Mouse (Mus musculus) A20 (cell line): ENCODE measurements around the gene Nr4a1.

Experiments used
- DNase-seq: peaks from one replicate; pipeline ENCODE4 v3.0.0-alpha.2; 2011; ENCODE audit warnings: low read depth, low spot score

Gene Nr4a1

GRCm38 (mm10) chr15:101253886-101254795 is at the start of gene Nr4a1:
Gene Nr4a1 (plus strand): TSS chr15:101254269.
- DNase-seq, result peak; percentile 67

- no peak for DNase-seq
Measured at GRCm38 (mm10) chr15:101204781-101205180, 49.3 kb upstream of the Nr4a1 start.

- DNase-seq, result peak; percentile 66
Measured at GRCm38 (mm10) chr15:101210228-101210627, 43.8 kb upstream of the Nr4a1 start.

GRCm38 (mm10) chr15:101210998-101211613 is 43.0 kb upstream of the Nr4a1 start:
- DNase-seq, result no peak

- no peak for DNase-seq
Measured at GRCm38 (mm10) chr15:101212435-101212834, 41.6 kb upstream of the Nr4a1 start.

GRCm38 (mm10) chr15:101215136-101215535 is 38.9 kb upstream of the Nr4a1 start:
- DNase-seq, result no peak

- no peak for DNase-seq
Measured at GRCm38 (mm10) chr15:101216036-101216435, 38.0 kb upstream of the Nr4a1 start.

GRCm38 (mm10) chr15:101220905-101221297 is 33.2 kb upstream of the Nr4a1 start:
- no peak for DNase-seq

GRCm38 (mm10) chr15:101221298-101222104 is 32.6 kb upstream of the Nr4a1 start:
- peak; percentile 84 for DNase-seq

- peak; percentile 61 for DNase-seq
Measured at GRCm38 (mm10) chr15:101222897-101223482, 31.1 kb upstream of the Nr4a1 start.

GRCm38 (mm10) chr15:101223596-101223995 is 30.5 kb upstream of the Nr4a1 start:
- no peak for DNase-seq

- DNase-seq, result peak; percentile 91
Measured at GRCm38 (mm10) chr15:101224006-101224906, 29.8 kb upstream of the Nr4a1 start, which contains the start of gene Grasp. Gene Grasp (plus strand): TSS chr15:101224188.

GRCm38 (mm10) chr15:101224977-101225376 is 29.1 kb upstream of the Nr4a1 start:
- no peak for DNase-seq

- no peak for DNase-seq
Measured at GRCm38 (mm10) chr15:101227971-101228370, 26.1 kb upstream of the Nr4a1 start.

- no peak for DNase-seq
Measured at GRCm38 (mm10) chr15:101228866-101229590, 25.0 kb upstream of the Nr4a1 start.

- DNase-seq, result no peak
Measured at GRCm38 (mm10) chr15:101230503-101230902, 23.6 kb upstream of the Nr4a1 start.

GRCm38 (mm10) chr15:101230995-101231647 is 22.9 kb upstream of the Nr4a1 start:
- DNase-seq, result peak; percentile 72

GRCm38 (mm10) chr15:101231648-101232180 is 22.4 kb upstream of the Nr4a1 start:
- DNase-seq, result no peak

- DNase-seq, result no peak
Measured at GRCm38 (mm10) chr15:101232607-101233006, 21.5 kb upstream of the Nr4a1 start.
